Mouse (Mus musculus) liver, embryonic 14.5 days (tissue): ENCODE results near the gene Slc39a3. TPM values are rescaled to one million over a fixed set of nuclear protein-coding genes. Genes with fewer than 3 reads are reported as not detected.
"Not testable (repeated sequence)": the region's sequence is repeated elsewhere in the genome, so short reads cannot be mapped to it uniquely, and the experiment has no call there.

ENCODE experiments used
- ATAC-seq: fragments of 200-750 bp; cut with Nextera tagmentation; 2 replicates; pipeline ENCODE4 v1.8.0; 2017; ENCODE audit warnings: moderate number of reproducible peaks, mild to moderate bottlenecking, moderate library complexity; ENCODE audit not compliant: insufficient read depth
- DNase-seq, 3 experiments: peaks; one replicate each; pipeline ENCODE4 v3.0.0-alpha.2; 2012 to 2013; ENCODE audit warnings: low read depth in 3 of 3, low spot score in 3 of 3
- H3K27ac ChIP-seq: fragments of 300-500 bp; sonication (generic); 2 replicates; pipeline ENCODE4 v1.5.1; 2014; ENCODE audit warnings: moderate library complexity, mild to moderate bottlenecking, control low read depth, inconsistent platforms
- H3K27me3 ChIP-seq: fragments of 300-500 bp; sonication (generic); 2 replicates; pipeline ENCODE4 v1.6.1; 2014; ENCODE audit warnings: mild to moderate bottlenecking, low read length, moderate library complexity; ENCODE audit not compliant: control insufficient read depth, insufficient read depth
- H3K36me3 ChIP-seq: fragments of 300-500 bp; sonication (generic); replicated peaks from 2 replicates; pipeline ENCODE4 v1.6.1; 2014; ENCODE audit warnings: low read depth; ENCODE audit not compliant: control insufficient read depth, insufficient read depth
- H3K4me1 ChIP-seq, 2 experiments: fragments of 200-500 bp in 1 of 2; fragments of 300-500 bp in 1 of 2; sonication (generic) in 1 of 2; replicated peaks; 2 replicates each; pipeline ENCODE4 v1.6.1; 2012 to 2014; ENCODE audit warnings: antibody characterized with exemption in 1 of 2, inconsistent platforms in 1 of 2, low read length in 1 of 2; ENCODE audit not compliant: control insufficient read depth in 2 of 2, insufficient read depth in 2 of 2
- H3K4me2 ChIP-seq: fragments of 300-500 bp; sonication (generic); 2 replicates; pipeline ENCODE4 v1.6.1; 2014; ENCODE audit warnings: low read depth, mild to moderate bottlenecking, control low read depth, moderate library complexity
- H3K4me3 ChIP-seq, 2 experiments: fragments of 200-500 bp in 1 of 2; fragments of 300-500 bp in 1 of 2; sonication (generic) in 1 of 2; 2 replicates each; pipeline ENCODE4 v1.5.1; 2012 to 2014; ENCODE audit warnings: low read depth in 2 of 2, low read length in 2 of 2, mild to moderate bottlenecking in 2 of 2, control low read depth in 1 of 2, inconsistent platforms in 1 of 2, moderate library complexity in 1 of 2; ENCODE audit not compliant: insufficient read depth in 1 of 2
- H3K9ac ChIP-seq: fragments of 300-500 bp; sonication (generic); replicated peaks from 2 replicates; pipeline ENCODE4 v1.6.1; 2014; ENCODE audit warnings: mild to moderate bottlenecking, control low read depth, moderate library complexity
- H3K9me3 ChIP-seq: fragments of 300-500 bp; sonication (generic); 2 replicates; pipeline ENCODE4 v1.6.1; 2016; ENCODE audit warnings: low read length, mixed read lengths; ENCODE audit not compliant: control insufficient read depth
- CTCF ChIP-seq: IDR thresholded peaks from 2 replicates; pipeline ENCODE4 v1.5.1; 2016; ENCODE audit warnings: antibody characterized with exemption, low read depth, control low read depth
- EP300 ChIP-seq: IDR thresholded peaks from 2 replicates; pipeline ENCODE4 v1.6.1; 2016; ENCODE audit warnings: antibody characterized with exemption, low read depth
- WGBS: fragments of 180-500 bp; shearing (Covaris S2); extraction: QIAGEN DNeasy Blood & Tissue Kit; methylation state at CpG from one replicate; pipeline ENCODE4 v1.1.7; 2014; ENCODE audit not compliant: insufficient replicate concordance; 5-methylcytosine and 5-hydroxymethylcytosine counted together
- polyA plus RNA-seq, 2 experiments: library from polyadenylated mRNA; depleted of rRNA in 1 of 2; stranded (reverse) in 1 of 2; unstranded in 1 of 2; fragments of >200 nt; fragmentation: Nextera tagmentation in 1 of 2; extraction: Ambion mirVana in 1 of 2; gene quantifications; 2 replicates each; pipeline versions ENCODE4 v1.2.1 to v1.2.3; 2012 to 2014

Gene Slc39a3
- polyA plus RNA-seq, 2 experiments, result 2.7 to 4.4 TPM

DNA sequence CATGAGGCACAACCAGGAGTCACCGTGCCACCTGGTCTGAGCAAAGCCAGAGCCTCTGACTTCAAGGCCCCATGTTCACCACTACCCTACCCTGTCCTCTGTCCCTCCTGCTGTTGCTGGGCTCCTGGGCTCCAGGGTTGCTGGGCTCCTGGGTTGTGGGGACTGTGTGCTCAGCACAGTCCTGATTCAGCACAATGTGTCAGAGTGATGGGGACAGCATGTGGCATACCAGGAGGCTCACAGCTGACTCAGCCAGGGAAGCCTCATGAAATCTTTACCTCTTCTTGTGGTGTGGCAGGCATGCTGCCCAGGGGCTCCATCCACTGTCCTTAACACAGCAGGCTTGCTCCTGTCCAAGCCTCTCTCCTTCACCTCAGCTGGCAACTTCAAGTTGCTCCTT lies 45.3 kb downstream of the Slc39a3 start:
- no peaks in the 10 kb centered on the region for H3K4me1 ChIP-seq
- H3K36me3 ChIP-seq, result no peaks in the 10 kb centered on the region
- ATAC-seq (no peak), DNase-seq (no peak)
- WGBS, result 67% methylated on average over 1 of the region's 1 CpGs
- TF ChIP-seq EP300, result no peak
- TF ChIP-seq CTCF, result no peak
- H3K27me3 ChIP-seq, result 0 out of 2 replicates have a peak, but pooled peaks cover under 1% of the 10 kb centered on the region
- no peaks in the 10 kb centered on the region for H3K9me3 ChIP-seq
- H3K9ac ChIP-seq, result no peak overlapping the region
- no peak overlapping the region for H3K4me3 ChIP-seq
- no peak overlapping the region for H3K4me2 ChIP-seq
- H3K27ac ChIP-seq, result no peak overlapping the region

DNA sequence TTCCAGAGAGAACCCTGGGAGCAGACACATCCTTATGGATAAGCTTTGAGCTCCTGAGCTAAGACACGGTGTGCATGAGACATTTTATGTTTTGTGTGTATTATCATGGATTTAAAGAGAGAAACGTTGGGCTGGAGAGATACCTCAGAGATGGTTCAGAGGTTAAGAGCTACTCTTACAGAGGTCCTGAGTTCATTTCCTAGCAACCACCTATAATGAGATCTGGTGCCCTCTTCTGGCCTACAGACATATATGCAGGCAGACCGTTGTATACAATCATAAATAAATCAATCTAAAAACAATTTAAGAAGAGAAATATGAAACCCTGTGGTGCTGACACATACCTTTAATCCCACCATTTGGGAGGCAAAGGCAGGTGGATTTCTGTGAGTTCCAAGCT lies 46.2 kb downstream of the Slc39a3 start:
- H3K9ac ChIP-seq, result no peak overlapping the region

DNA sequence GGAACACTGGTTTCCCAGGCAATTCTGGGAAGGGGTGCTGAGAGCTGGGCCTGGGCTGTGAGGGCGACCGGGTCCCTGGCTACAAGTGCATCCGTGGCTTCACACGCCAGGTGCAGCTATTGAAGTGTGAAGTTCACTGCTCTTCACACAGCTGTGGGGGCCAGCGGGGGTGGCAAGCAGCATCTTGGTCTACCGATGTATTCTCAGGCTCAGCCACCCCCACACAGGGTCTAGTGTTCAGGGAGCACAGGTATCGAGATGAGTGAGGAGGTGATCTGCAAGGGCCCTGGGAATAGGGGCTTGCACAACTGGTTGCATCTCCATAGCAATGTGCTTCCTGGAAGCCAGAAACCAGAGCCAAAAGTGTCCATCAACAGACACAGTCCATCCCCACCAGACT lies 46.8 kb downstream of the Slc39a3 start:
- Histone ChIP-seq H3K4me3 (no peak overlapping the region), H3K9ac (no peak overlapping the region), H3K36me3 (no peaks in the 10 kb centered on the region), H3K4me2 (no peak overlapping the region), H3K27ac (no peak overlapping the region), H3K27me3 (peaks cover 11% of the 10 kb centered on the region), H3K4me1 (no peaks in the 10 kb centered on the region), H3K9me3 (no peaks in the 10 kb centered on the region)
- TF ChIP-seq EP300 (no peak), CTCF (no peak)
- DNase-seq (no peak), ATAC-seq (no peak)
- WGBS, result 57% methylated on average over 7 of the region's 7 CpGs

More for the DNA sequence above, 46.2 kb downstream of the Slc39a3 start:
- Histone ChIP-seq H3K4me3 (no peak overlapping the region), H3K9me3 (no peaks in the 10 kb centered on the region), H3K27me3 (peaks cover 5% of the 10 kb centered on the region), H3K36me3 (no peaks in the 10 kb centered on the region), H3K4me1 (no peaks in the 10 kb centered on the region), H3K4me2 (no peak overlapping the region), H3K27ac (no peak overlapping the region)
- TF ChIP-seq EP300, result no peak
- TF ChIP-seq CTCF, result peak; percentile 44; the same call in 1 of the 2 replicates
- ATAC-seq, result no peak
- DNase-seq, result no peak
- 4% methylated on average over 3 of the region's 3 CpGs for WGBS

DNA sequence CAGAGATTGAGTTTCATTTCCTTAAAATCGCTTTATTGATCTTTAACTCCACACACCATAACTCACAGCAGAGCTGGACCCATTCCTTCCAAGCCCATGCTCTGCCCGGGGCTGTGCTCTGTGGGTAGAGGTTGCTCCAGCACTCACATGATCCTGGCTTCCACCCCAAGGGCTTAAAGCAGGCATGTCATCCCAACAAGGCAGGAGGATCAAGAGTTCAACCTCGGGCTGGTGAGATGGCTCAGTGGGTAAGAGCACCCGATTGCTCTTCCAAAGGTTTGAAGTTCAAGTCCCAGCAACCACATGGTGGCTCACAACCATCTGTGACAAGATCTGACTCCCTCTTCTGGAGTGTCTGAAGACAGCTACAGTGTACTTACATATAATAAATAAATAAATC lies 47.4 kb downstream of the Slc39a3 start:
- not testable (repeated sequence) for H3K9ac ChIP-seq, H3K27ac ChIP-seq, H3K9me3 ChIP-seq, H3K36me3 ChIP-seq, ATAC-seq, H3K4me2 ChIP-seq, H3K4me3 ChIP-seq, H3K4me1 ChIP-seq, DNase-seq
- 37% methylated on average over 4 of the region's 4 CpGs for WGBS
- peaks cover 15% of the 10 kb centered on the region for H3K27me3 ChIP-seq

DNA sequence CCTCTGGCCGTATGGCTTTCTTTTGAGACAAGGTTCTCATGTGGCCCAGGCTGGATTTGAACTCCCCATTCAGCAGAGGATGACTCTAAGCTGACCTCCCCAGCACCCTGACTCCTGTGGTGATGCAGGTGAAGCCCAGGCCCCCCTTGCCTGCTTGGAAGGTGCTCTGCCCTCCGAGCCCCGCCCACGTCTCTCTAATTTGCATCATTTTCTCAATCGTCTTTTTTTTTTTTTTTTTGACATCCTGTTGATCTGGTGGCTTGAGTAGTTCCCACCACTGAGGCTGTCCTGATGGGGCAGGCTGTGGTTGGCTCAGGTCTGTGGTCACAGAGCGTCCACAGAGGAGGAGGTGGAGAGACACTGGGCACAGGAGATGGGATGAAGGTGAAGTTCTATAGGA lies 47.8 kb downstream of the Slc39a3 start:
- Histone ChIP-seq H3K27ac (no peak overlapping the region), H3K36me3 (no peaks in the 10 kb centered on the region), H3K9ac (no peak overlapping the region), H3K4me3 (no peak overlapping the region), H3K9me3 (no peaks in the 10 kb centered on the region), H3K4me1 (no peaks in the 10 kb centered on the region), H3K4me2 (no peak overlapping the region), H3K27me3 (peaks cover 15% of the 10 kb centered on the region)
- TF ChIP-seq EP300, result no peak
- TF ChIP-seq CTCF, result no peak
- WGBS, result 43% methylated on average over 6 of the region's 6 CpGs
- ATAC-seq (no peak), DNase-seq (no peak)
